Mouse (Mus musculus) forebrain, embryonic 11.5 days (tissue): ENCODE measurements at regions not wholly inside any gene's neighbourhood (a gene's known extent, or its start where the extent isn't known, plus 50 kb on each side); places are given as distances from the start of the nearest gene placed in this dataset.

Experiments
- ATAC-seq: fragments of 200-750 bp; cut with Nextera tagmentation; replicated peaks from 2 replicates; pipeline ENCODE4 v1.8.0; 2017; ENCODE audit warnings: moderate TSS enrichment; ENCODE audit not compliant: low FRiP score
- DNase-seq: peaks from one replicate; pipeline ENCODE4 v3.0.0-alpha.2; 2017; ENCODE audit warnings: low spot score
- H3K27ac ChIP-seq: fragments of 300-500 bp; sonication (generic); 2 replicates; pipeline ENCODE4 v1.5.1; 2014; ENCODE audit warnings: low read depth, low read length
- H3K27me3 ChIP-seq: fragments of 300-500 bp; sonication (generic); 2 replicates; pipeline ENCODE4 v1.6.1; 2014; ENCODE audit warnings: mild to moderate bottlenecking, low read length, mixed read lengths; ENCODE audit not compliant: control insufficient read depth, insufficient read depth
- H3K36me3 ChIP-seq: fragments of 300-500 bp; sonication (generic); 2 replicates; pipeline ENCODE4 v1.6.1; 2014; ENCODE audit warnings: mild to moderate bottlenecking, low read length, moderate library complexity, mixed read lengths; ENCODE audit not compliant: control insufficient read depth, insufficient read depth
- H3K4me1 ChIP-seq: fragments of 300-500 bp; sonication (generic); replicated peaks from 2 replicates; pipeline ENCODE4 v1.6.1; 2014; ENCODE audit warnings: low read length, mixed read lengths; ENCODE audit not compliant: control insufficient read depth, insufficient read depth
- H3K4me2 ChIP-seq: fragments of 300-500 bp; sonication (generic); 2 replicates; pipeline ENCODE4 v1.6.1; 2014; ENCODE audit warnings: low read depth, mild to moderate bottlenecking, low read length, moderate library complexity, mixed read lengths; ENCODE audit not compliant: severe bottlenecking
- H3K4me3 ChIP-seq: fragments of 300-500 bp; sonication (generic); 2 replicates; pipeline ENCODE4 v1.5.1; 2014; ENCODE audit warnings: low read depth, low read length
- H3K9ac ChIP-seq: fragments of 300-500 bp; sonication (generic); 2 replicates; pipeline ENCODE4 v1.6.1; 2014; ENCODE audit warnings: low read length
- H3K9me3 ChIP-seq: fragments of 300-500 bp; sonication (generic); 2 replicates; pipeline ENCODE4 v1.6.1; 2016; ENCODE audit warnings: low read length, mixed read lengths; ENCODE audit not compliant: control insufficient read depth
- WGBS: fragments of 180-500 bp; shearing (Covaris S2); extraction: QIAGEN DNeasy Blood & Tissue Kit; methylation state at CpG from one replicate; pipeline ENCODE4 v1.1.7; 2014; 5-methylcytosine and 5-hydroxymethylcytosine counted together

GRCm38 (mm10) chr2:30679041-30679440 lies 84.2 kb downstream of the Cstad start:
- no peaks in the 10 kb centered on the region for H3K36me3 ChIP-seq
- H3K9me3 ChIP-seq = no peaks in the 10 kb centered on the region; the same call in 1 of the 2 replicates
- no peak overlapping the region for H3K27ac ChIP-seq

DNA sequence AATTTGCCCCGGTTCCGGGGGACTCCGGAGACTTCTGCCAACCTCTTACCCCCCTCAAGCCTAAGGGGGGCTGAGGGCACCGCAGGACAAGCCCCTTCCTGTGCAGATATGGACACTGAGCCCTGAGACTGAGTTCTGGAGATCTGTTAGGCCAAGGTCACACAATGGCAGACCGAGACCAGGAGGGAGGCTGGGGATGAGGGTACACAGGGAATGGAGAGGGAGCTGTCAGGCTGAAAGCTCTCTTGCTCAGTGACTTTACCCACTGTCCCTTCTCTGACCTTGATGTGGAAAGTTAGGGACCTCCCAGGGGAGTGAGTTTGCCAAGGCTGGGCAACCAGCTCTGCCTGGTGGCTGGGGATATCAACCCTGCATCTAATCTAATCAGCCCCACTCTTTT lies 82.7 kb downstream of the Cstad start:
- Histone ChIP-seq H3K27ac (peak overlapping the region; percentile 68), H3K4me1 (peaks cover 14% of the 10 kb centered on the region; the same call in 1 of the 2 replicates), H3K36me3 (no peaks in the 10 kb centered on the region), H3K27me3 (no peaks in the 10 kb centered on the region; the same call in 1 of the 2 replicates), H3K9ac (peak overlapping the region; percentile 71), H3K9me3 (no peaks in the 10 kb centered on the region; the same call in 1 of the 2 replicates), H3K4me3 (peak overlapping the region; percentile 33), H3K4me2 (peak overlapping the region; percentile 74)
- 19% methylated on average over 5 of the region's 5 CpGs for WGBS
- 0 out of 2 replicates have a peak, but pooled peaks have one; percentile 5 for ATAC-seq
- no peak for DNase-seq

More at GRCm38 (mm10) chr2:30679041-30679440, 84.2 kb downstream of the Cstad start:
- H3K4me3 ChIP-seq = no peak overlapping the region
- no peak overlapping the region for H3K4me2 ChIP-seq
- H3K27me3 ChIP-seq = no peaks in the 10 kb centered on the region; the same call in 1 of the 2 replicates
- peaks cover 14% of the 10 kb centered on the region; the same call in 1 of the 2 replicates for H3K4me1 ChIP-seq
- DNase-seq = no peak
- no peak overlapping the region for H3K9ac ChIP-seq
- no peak for ATAC-seq

- H3K4me2 ChIP-seq = peak overlapping the region; percentile 74
- H3K9ac ChIP-seq = peak overlapping the region; percentile 71
- peaks cover 14% of the 10 kb centered on the region; the same call in 1 of the 2 replicates for H3K4me1 ChIP-seq
- peak; percentile 81 for DNase-seq
- WGBS = under 1% methylated on average over 44 of the region's 44 CpGs
- ATAC-seq = peak; percentile 55; the same call in 1 of the 2 replicates
- peak overlapping the region; percentile 33 for H3K4me3 ChIP-seq
- peak overlapping the region; percentile 68; the same call in 1 of the 2 replicates for H3K27ac ChIP-seq
- H3K27me3 ChIP-seq = no peaks in the 10 kb centered on the region; the same call in 1 of the 2 replicates
- H3K36me3 ChIP-seq = no peaks in the 10 kb centered on the region
- no peaks in the 10 kb centered on the region; the same call in 1 of the 2 replicates for H3K9me3 ChIP-seq
Measured at GRCm38 (mm10) chr2:30676833-30677459, 82.1 kb downstream of the Cstad start.

GRCm38 (mm10) chr2:30676450-30676832 lies 81.6 kb downstream of the Cstad start:
- H3K4me3 ChIP-seq = peak overlapping the region; percentile 33
- peak overlapping the region; percentile 71 for H3K9ac ChIP-seq
- WGBS = 6% methylated on average over 7 of the region's 7 CpGs
- H3K36me3 ChIP-seq = no peaks in the 10 kb centered on the region
- H3K27me3 ChIP-seq = no peaks in the 10 kb centered on the region; the same call in 1 of the 2 replicates
- no peaks in the 10 kb centered on the region; the same call in 1 of the 2 replicates for H3K9me3 ChIP-seq
- ATAC-seq = no peak
- DNase-seq = no peak
- 0 out of 2 replicates have a peak overlapping the region, but pooled peaks have one; percentile 41 for H3K27ac ChIP-seq
- peaks cover 14% of the 10 kb centered on the region; the same call in 1 of the 2 replicates for H3K4me1 ChIP-seq
- H3K4me2 ChIP-seq = peak overlapping the region; percentile 74

DNA sequence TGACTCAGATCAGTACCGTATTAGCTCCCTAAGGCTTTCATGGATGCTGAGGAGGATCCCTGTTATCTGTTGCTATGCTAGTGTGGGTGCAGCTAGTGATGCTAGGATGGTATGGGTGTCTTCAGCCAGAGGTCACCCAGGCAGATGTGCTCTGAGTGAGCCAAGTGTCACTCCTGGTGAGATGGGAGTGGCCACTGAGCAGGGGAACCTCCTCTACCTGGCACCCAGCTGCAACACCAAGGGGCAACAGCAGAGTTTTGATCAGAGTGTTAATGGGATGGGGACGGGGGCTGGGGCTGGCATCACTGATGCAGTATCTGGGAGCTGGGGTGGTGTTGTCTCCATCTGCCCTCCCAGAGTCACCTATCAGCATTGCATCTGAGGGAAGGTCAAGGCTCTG lies 81.0 kb downstream of the Cstad start:
- no peak for ATAC-seq
- Histone ChIP-seq H3K9me3 (no peaks in the 10 kb centered on the region; the same call in 1 of the 2 replicates), H3K27ac (0 out of 2 replicates have a peak overlapping the region, but pooled peaks have one; percentile 3), H3K4me3 (no peak overlapping the region), H3K4me2 (no peak overlapping the region), H3K27me3 (no peaks in the 10 kb centered on the region; the same call in 1 of the 2 replicates), H3K4me1 (peaks cover 14% of the 10 kb centered on the region; the same call in 1 of the 2 replicates), H3K9ac (no peak overlapping the region), H3K36me3 (no peaks in the 10 kb centered on the region)
- 84% methylated on average over 2 of the region's 2 CpGs for WGBS
- DNase-seq = no peak

- Histone ChIP-seq H3K9me3 (no peaks in the 10 kb centered on the region), H3K4me1 (peaks cover 7% of the 10 kb centered on the region), H3K4me2 (no peak overlapping the region), H3K36me3 (no peaks in the 10 kb centered on the region), H3K27me3 (no peaks in the 10 kb centered on the region), H3K4me3 (no peak overlapping the region), H3K27ac (no peak overlapping the region), H3K9ac (no peak overlapping the region)
- ATAC-seq (no peak), DNase-seq (no peak)
- WGBS = 75% methylated on average over 5 of the region's 5 CpGs
Measured at GRCm38 (mm10) chr2:30670836-30671586, 76.2 kb downstream of the Cstad start.

- WGBS = 17% methylated on average over 8 of the region's 8 CpGs
- Histone ChIP-seq H3K9me3 (no peaks in the 10 kb centered on the region), H3K4me3 (no peak overlapping the region), H3K36me3 (no peaks in the 10 kb centered on the region), H3K4me2 (no peak overlapping the region), H3K27ac (peak overlapping the region; percentile 58), H3K9ac (peak overlapping the region; percentile 41; the same call in 1 of the 2 replicates), H3K27me3 (no peaks in the 10 kb centered on the region), H3K4me1 (peaks cover 7% of the 10 kb centered on the region)
- ATAC-seq (no peak), DNase-seq (no peak)
Measured at GRCm38 (mm10) chr2:30667468-30667867, 72.6 kb downstream of the Cstad start.

GRCm38 (mm10) chr2:30661147-30661546 lies 66.3 kb downstream of the Cstad start:
- no peak for ATAC-seq
- Histone ChIP-seq H3K27me3 (no peaks in the 10 kb centered on the region), H3K4me3 (no peak overlapping the region), H3K27ac (peak overlapping the region; percentile 97), H3K4me1 (peaks cover 48% of the 10 kb centered on the region), H3K9ac (peak overlapping the region; percentile 44), H3K4me2 (no peak overlapping the region), H3K36me3 (no peaks in the 10 kb centered on the region), H3K9me3 (no peaks in the 10 kb centered on the region)
- no peak for DNase-seq
- WGBS = 28% methylated on average over 10 of the region's 10 CpGs
